Mouse (Mus musculus) testis, adult 2 months (tissue): Measurements from ENCODE around the gene Abhd16b.

Experiments
- CTCF ChIP-seq: fragments of 200-500 bp; IDR thresholded peaks from 2 replicates; pipeline ENCODE4 v1.5.1; 2012; ENCODE audit warnings: low read depth, mild to moderate bottlenecking, inconsistent platforms, low read length, moderate library complexity; ENCODE audit not compliant: control insufficient read depth, insufficient read depth, insufficient replicate concordance
- POLR2A ChIP-seq: fragments of 200-500 bp; IDR thresholded peaks from 2 replicates; pipeline ENCODE4 v1.6.1; 2012; ENCODE audit warnings: low read depth, mild to moderate bottlenecking, inconsistent platforms, low read length, moderate library complexity; ENCODE audit not compliant: control insufficient read depth

DNA sequence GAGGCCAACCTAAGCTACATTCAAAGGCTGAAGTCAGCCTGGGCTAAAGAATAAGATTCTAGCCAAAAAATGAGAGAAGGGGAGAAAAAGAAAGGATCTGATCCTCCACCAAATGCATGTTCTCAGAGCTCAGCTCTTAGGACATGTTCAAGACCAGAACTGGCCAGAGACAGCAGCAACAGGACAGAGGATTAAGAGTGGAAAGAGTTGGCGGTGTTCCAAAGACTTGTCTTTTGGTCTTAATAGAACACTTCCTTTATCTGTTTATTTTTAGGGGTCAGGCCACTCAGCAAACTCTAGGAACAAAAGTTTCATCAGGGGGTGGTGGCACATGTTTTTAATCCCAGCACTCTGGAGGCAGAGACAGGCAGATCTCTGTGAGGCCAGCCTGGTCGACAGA lies 37.1 kb upstream of the Abhd16b start:
- TF ChIP-seq POLR2A (no peak), CTCF (no peak)
